Mouse (Mus musculus) lung, postnatal 36 days (tissue): ENCODE results near the gene Bcl3.

Source experiments
- DNase-seq: peaks from one replicate; pipeline ENCODE4 v3.0.0; 2022; ENCODE audit warnings: mixed read lengths

The Bcl3 gene

GRCm38 (mm10) chr7:19831837-19832236 lies 9.3 kb upstream of the Bcl3 start:
- DNase-seq: peak; percentile 61

DNA sequence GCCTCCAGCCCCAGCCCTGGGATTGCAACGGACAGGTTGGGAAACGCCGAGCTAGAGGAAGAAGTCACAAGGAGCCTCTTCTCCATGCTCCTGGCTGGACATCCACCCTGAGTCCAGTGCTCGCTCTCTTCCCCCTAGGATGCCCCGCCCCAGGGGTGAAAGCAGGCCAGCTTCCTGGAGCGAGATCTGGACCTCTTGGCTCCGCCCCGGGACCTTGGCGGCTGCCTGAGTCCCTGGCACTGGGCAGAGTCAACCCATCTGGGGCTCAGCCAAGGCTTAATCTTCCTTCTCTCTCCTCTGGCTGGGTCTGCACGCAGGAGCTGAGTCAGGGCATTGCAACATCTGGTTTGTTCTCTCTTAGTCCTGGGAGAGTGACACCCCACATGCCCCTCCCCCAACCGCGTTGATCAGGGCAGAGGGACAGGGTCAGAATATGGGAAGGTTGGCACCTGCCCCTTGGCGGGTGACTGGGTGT lies 8.1 kb upstream of the Bcl3 start:
- DNase-seq: peak; percentile 96

DNA sequence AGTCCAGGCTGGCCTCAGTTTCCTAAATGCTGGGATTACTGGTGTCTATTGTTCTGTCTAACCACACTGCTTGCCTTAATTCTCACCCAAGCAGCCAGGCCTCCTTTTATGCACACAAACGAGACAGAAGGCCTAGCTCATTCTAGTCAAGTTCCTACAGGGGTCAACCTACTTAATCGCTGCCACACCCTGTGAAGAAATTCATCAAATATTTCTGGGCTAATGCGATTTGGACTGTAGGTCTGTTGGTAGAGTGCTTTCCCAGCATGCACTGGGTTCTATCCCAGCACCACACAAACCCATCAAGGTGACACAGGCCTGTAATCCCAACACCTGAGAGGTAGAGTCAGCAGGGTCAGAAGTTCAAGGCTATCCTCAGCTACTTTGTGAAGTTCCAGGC lies 7.1 kb upstream of the Bcl3 start:
- DNase-seq: no peak

- no peak for DNase-seq
Measured at GRCm38 (mm10) chr7:19826756-19827155, 4.2 kb upstream of the Bcl3 start.

DNA sequence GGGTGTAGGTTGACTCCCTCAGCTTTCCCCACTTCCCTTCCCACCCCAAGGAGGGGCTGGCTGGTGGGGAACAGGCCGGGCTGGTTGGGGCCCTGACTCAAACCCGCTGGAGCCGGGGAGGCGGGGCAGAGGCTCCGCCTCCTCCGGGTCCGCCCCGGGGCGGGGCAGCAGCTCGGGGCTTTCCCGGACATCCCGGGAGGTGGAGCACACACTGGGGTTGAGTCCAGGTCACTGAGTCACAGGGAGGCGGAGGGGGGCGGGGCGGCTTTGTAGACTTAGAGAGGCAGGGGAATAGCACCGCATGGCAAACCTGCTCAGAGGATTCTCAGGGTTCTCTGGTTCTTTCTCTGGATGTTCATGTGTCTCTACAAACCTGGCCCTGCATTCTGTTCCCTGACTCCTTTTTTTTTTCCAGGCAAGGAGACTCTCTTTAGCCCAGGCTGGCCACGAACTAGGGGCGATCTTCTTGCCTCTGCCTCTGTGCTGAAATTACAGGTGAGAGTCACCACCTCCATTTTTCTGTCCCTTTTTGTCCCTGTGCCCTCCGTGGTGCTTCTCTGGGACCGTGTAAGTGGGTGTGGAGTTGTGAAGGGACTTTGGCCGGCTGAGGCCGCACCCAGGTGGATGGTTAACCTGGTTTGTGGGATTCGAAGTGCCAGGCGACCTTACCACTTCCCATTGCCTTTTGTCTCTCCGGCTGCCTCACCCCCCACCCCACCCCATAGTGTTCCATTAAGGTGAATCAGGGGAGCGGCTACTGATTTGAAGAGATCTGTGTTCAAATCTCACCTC lies 1.8 kb upstream of the Bcl3 start:
- peak; percentile 96 for DNase-seq

DNA sequence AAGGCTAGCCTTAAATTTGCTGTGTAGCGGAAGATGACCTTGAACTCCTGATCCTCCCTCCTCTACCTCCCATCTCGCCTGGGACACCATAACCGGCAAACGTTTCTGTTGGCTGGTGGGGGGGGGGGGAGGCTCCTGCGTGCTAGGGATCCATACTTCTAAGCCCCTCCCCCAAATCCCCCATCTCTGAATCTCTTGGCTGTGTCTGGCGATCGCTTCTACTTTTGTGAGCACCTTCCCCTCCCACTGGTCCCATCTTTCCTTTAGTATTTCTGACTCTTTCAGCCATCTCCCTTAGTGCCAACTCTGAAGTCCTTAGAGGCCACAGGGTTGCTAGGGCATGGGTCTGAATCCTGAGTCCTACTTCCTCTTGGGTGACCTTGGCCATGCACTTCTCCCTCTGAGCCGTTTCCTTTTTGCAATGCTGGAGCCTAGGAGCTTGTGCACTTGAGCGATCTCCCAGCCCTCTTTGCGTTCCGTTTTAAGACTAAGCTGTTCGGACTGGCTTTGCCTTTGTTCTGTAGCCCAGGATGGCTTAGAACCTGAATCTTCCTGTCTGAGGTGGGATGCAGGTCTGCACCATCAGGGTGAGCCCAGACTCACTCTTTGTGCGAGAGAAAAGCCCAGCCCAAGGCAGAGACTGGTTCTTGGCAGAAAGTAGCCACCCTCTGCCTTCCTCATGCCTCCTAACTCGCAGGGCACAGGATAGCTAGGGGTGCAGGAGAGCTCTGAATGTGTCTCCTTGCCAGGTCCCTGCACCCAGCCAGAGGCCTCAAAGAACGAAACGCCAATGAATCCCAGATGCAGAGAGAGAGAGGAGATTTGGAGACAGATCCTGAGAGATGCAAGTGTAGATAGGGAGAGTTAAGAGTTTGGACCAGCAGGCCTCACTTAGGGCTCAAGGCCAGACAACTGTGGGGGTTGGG lies 949 bp upstream of the Bcl3 start:
- DNase-seq: peak; percentile 52

DNA sequence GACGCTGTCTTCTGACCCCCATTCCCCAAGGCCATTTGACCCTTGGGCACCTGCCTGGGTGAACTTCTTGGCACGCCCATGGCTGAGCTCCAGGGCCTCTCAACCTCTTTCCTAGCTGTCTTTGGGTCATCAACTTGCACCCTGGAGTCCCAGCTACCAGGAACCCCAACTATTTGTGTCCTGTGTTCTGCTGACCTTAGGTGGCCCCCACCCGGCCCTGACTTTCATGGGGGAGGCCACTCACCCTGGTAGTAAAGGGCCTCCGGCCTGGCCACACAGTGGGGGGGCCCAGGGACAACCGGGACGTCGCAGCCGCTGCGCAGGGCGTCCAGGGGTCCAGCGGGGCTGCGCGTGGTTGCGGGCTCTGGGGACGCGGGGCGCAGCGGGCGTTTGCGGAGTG lies 377 bp downstream of the Bcl3 start:
- no peak for DNase-seq

GRCm38 (mm10) chr7:19821633-19822032 lies 937 bp downstream of the Bcl3 start:
- no peak for DNase-seq

- DNase-seq: no peak
Measured at GRCm38 (mm10) chr7:19820347-19821048, 2.1 kb downstream of the Bcl3 start.

- no peak for DNase-seq
Measured at GRCm38 (mm10) chr7:19818875-19819274, 3.7 kb downstream of the Bcl3 start.

DNA sequence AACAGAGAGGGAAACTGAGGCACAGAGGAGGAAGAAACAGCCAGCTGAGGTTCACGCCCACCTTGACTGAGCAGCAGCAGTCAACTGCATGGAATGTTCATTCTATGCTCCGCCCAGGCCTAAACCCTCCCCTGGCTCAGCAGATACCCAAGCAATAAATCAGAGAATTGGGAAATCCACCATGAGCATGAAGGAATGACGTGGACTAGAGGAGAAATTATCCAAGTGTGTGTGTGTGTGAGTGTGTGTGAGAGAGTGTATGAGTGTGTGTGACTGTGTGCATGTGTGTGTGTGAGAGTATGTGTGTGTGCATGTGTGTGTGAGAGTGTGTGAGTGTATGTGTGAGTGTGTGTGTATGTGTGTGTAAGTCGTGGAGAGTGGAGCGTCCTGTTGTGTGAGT lies 4.1 kb downstream of the Bcl3 start:
- DNase-seq: peak; percentile 77

GRCm38 (mm10) chr7:19817382-19818105 lies 5.0 kb downstream of the Bcl3 start:
- peak; percentile 91 for DNase-seq

GRCm38 (mm10) chr7:19816224-19816771 lies 6.3 kb downstream of the Bcl3 start:
- peak; percentile 97 for DNase-seq

GRCm38 (mm10) chr7:19815296-19816223 lies 7.0 kb downstream of the Bcl3 start:
- DNase-seq: no peak

DNA sequence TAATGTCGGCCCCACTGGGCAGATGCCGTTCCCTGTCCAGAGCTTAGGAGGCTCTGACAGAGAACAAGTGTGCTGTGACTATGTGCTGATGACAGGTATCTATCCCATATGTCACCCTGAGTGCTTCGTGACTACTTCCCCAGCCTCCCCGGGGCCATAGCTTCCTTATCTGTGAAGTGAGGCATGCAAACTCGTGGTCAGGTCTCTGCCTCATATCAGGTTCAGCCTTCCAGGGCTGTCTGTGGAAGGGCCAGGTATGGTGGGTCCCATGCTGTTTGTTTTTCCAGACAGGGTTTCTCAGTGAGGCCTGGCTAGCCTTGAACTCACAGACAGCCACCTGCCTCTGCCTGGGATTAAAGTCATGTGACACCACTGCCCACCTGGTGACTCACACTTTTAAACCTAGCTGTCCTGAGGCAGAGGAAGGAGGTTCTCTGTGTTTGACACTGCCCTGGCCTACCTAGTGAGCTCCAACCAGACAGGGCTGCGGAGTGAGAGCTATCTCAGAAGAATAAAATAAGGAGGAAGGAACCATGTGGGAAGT lies 8.9 kb downstream of the Bcl3 start:
- DNase-seq: no peak

- no peak for DNase-seq
Measured at GRCm38 (mm10) chr7:19813161-19813560, 9.4 kb downstream of the Bcl3 start.

DNA sequence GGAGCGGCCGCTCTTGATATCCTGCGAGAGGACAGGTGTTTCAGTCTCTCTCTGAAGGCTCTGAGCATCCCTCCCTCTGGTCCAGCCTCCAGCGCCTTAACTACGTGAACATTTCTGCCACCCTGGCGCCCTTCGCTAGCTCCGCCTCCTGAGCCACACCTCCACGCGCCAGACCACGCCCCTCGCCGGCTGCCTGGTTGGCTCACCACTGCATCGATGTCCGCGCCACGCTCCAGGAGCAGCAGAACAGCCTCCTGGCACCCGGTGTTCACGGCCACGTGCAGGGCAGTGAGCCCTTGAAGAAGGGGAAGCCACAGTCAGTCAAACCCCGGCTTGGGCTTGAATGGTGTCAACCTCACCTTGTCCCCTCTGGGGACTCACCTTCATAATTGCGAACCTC lies 11.5 kb downstream of the Bcl3 start:
- DNase-seq: peak; percentile 76

- peak; percentile 26 for DNase-seq
Measured at GRCm38 (mm10) chr7:19809369-19809768, 13.2 kb downstream of the Bcl3 start.

DNA sequence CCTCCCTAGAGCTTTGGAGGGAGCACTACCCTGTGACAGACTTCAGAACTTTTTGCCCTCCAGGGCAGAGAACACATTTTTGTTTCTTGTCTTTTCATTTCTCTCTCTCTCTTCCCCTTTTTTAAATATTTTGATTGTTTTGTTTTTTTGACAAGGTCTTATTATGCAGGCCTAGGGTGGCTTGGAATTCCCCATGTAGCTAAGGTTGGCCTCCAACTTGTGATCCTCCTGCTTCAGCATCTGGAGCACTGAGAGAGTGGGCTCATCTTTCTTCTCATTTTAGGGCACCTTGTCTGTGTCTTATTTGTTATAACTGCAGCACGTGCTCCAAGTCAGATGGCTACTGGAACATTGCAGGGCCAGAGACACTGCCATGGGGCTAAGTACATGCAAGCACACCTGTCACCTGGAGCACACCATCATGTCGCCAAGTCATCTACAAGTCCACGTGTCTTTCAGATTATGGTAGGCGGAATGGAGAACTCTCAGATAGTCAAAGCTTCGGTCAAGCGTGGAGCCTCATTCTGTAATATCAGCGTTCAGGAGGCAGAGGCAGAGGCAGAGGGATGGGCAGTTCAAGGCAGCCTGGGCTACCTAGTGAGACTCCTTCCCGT lies 16.1 kb downstream of the Bcl3 start:
- no peak for DNase-seq

- DNase-seq: peak; percentile 87
Measured at GRCm38 (mm10) chr7:19802995-19803394, 19.6 kb downstream of the Bcl3 start.
